Mouse (Mus musculus): ENCODE results near the gene R3hcc1l.

DNA sequence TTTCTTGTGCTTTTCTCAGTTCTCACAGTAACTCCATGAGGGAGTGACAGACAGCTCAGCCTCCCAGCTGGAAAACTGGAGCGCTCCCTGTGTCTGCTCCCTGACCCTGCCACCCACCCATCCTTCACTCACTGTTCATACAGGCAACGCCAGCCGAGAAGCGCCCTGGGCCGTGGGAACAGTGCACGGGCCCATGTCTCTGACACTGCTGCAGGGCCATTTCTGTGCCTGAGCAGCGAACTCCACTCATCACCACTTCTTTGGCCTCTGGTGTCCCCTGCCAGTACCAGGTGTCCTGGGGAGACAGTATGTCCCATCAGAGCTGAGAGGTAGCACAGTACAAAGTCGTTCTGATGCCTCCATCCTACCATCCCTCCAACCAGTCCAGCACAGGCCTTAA, 83.5 kb downstream of the R3hcc1l start:
- no peak for TF ChIP-seq GATA1 (IDR thresholded peaks at IDR 0.05; ENCODE audit: low read length)
- TF ChIP-seq TAL1 (IDR thresholded peaks at IDR 0.05; ENCODE audit: low read length): no peak

All from erythroblast, embryonic 14.5 days (primary cell).